Mouse (Mus musculus) MEL (cell line): ENCODE data around the gene Ccdc155. TPM values are rescaled to one million over a fixed set of nuclear protein-coding genes. Genes with fewer than 3 reads are reported as not detected.

Experiments
- DNase-seq: peaks from one replicate; pipeline ENCODE4 v3.0.0; 2011; ENCODE audit warnings: low read depth, low spot score
- H3K27ac ChIP-seq: 2 replicates; pipeline ENCODE4 v1.5.1; 2012; ENCODE audit warnings: low read depth, mild to moderate bottlenecking, control low read depth, low read length, moderate library complexity; ENCODE audit not compliant: control insufficient read depth
- H3K27me3 ChIP-seq, 2 experiments: fragments of 150-350 bp in 1 of 2; sonication (generic) in 1 of 2; 2 replicates each; pipeline ENCODE4 v1.6.1; 2012; ENCODE audit warnings: low read length in 2 of 2, mild to moderate bottlenecking in 2 of 2, improper control_type of control experiment in 1 of 2, moderate library complexity in 1 of 2; ENCODE audit not compliant: insufficient read depth in 2 of 2, control insufficient read depth in 1 of 2
- H3K36me3 ChIP-seq, 2 experiments: 2 replicates each; pipeline ENCODE4 v1.6.1; 2012 to 2014; ENCODE audit warnings: low read length in 2 of 2, improper control_type of control experiment in 1 of 2, inconsistent platforms in 1 of 2, mild to moderate bottlenecking in 1 of 2; ENCODE audit not compliant: insufficient read depth in 2 of 2, control insufficient read depth in 1 of 2
- H3K4me1 ChIP-seq, 2 experiments: fragments of 150-350 bp in 1 of 2; sonication (generic) in 1 of 2; 2 replicates each; pipeline ENCODE4 v1.6.1; 2012; ENCODE audit warnings: low read length in 2 of 2, improper control_type of control experiment in 1 of 2, mild to moderate bottlenecking in 1 of 2; ENCODE audit not compliant: insufficient read depth in 2 of 2, control insufficient read depth in 1 of 2
- H3K4me3 ChIP-seq, 2 experiments: fragments of 150-350 bp in 1 of 2; sonication (generic) in 1 of 2; 2 replicates each; pipeline ENCODE4 v1.5.1; 2012; ENCODE audit warnings: low read depth in 2 of 2, low read length in 2 of 2, mild to moderate bottlenecking in 2 of 2, moderate library complexity in 2 of 2, control low read depth in 1 of 2, improper control_type of control experiment in 1 of 2; ENCODE audit not compliant: control insufficient read depth in 1 of 2, insufficient read depth in 1 of 2
- H3K79me2 ChIP-seq: 2 replicates; pipeline ENCODE4 v1.6.1; 2012; ENCODE audit warnings: mild to moderate bottlenecking, low read length, moderate library complexity; ENCODE audit not compliant: control insufficient read depth, poor library complexity, insufficient read depth
- H3K9ac ChIP-seq: 2 replicates; pipeline ENCODE4 v1.6.1; 2012; ENCODE audit warnings: low read depth, mild to moderate bottlenecking, control low read depth, low read length, moderate library complexity; ENCODE audit not compliant: control insufficient read depth, poor library complexity, severe bottlenecking
- H3K9me3 ChIP-seq: fragments of 150-350 bp; sonication (generic); replicated peaks from 2 replicates; pipeline ENCODE4 v1.6.1; 2012; ENCODE audit warnings: mild to moderate bottlenecking, low read length, improper control_type of control experiment, moderate library complexity; ENCODE audit not compliant: insufficient read depth
- BHLHE40 ChIP-seq: IDR thresholded peaks from 2 replicates; pipeline ENCODE4 v1.6.1; 2012; ENCODE audit warnings: low read depth, mild to moderate bottlenecking, inconsistent platforms, low read length, improper control_type of control experiment, borderline replicate concordance
- ELF1 ChIP-seq: IDR thresholded peaks from 2 replicates; pipeline ENCODE4 v1.6.1; 2014; ENCODE audit warnings: low read depth, mild to moderate bottlenecking, inconsistent platforms, low read length, improper control_type of control experiment, moderate library complexity
- EP300 ChIP-seq, 2 experiments: IDR thresholded peaks; 2 replicates each; pipeline ENCODE4 v1.6.1; 2011; ENCODE audit warnings: improper control_type of control experiment in 2 of 2, low read length in 2 of 2, low read depth in 1 of 2, mild to moderate bottlenecking in 1 of 2
- GABPA ChIP-seq: IDR thresholded peaks from 2 replicates; pipeline ENCODE4 v1.6.1; 2012; ENCODE audit warnings: low read depth, mild to moderate bottlenecking, inconsistent platforms, low read length, improper control_type of control experiment, moderate library complexity
- MAX ChIP-seq: IDR thresholded peaks from 2 replicates; pipeline ENCODE4 v1.6.1; 2011; ENCODE audit warnings: low read length, improper control_type of control experiment
- MYB ChIP-seq: IDR thresholded peaks from 2 replicates; pipeline ENCODE4 v1.6.1; 2011; ENCODE audit warnings: mild to moderate bottlenecking, low read depth, low read length, improper control_type of control experiment
- NRF1 ChIP-seq: IDR thresholded peaks from 2 replicates; pipeline ENCODE4 v1.6.1; 2014; ENCODE audit warnings: low read depth, mild to moderate bottlenecking, inconsistent platforms, low read length, improper control_type of control experiment, moderate library complexity; ENCODE audit not compliant: poor library complexity, insufficient read depth, severe bottlenecking
- RCOR1 ChIP-seq: IDR thresholded peaks from 2 replicates; pipeline ENCODE4 v1.6.1; 2012; ENCODE audit warnings: low read depth, mild to moderate bottlenecking, inconsistent platforms, low read length, improper control_type of control experiment
- SIN3A ChIP-seq: IDR thresholded peaks from 2 replicates; pipeline ENCODE4 v1.6.1; 2012; ENCODE audit warnings: low read length, improper control_type of control experiment, inconsistent platforms
- TAL1 ChIP-seq: IDR thresholded peaks from 2 replicates; pipeline ENCODE4 v1.6.1; 2012; ENCODE audit warnings: mild to moderate bottlenecking, inconsistent platforms, low read length, moderate library complexity, mixed read lengths
- TBP ChIP-seq: IDR thresholded peaks from 2 replicates; pipeline ENCODE4 v1.8.0; 2011; ENCODE audit warnings: low read depth, low read length, improper control_type of control experiment
- TCF12 ChIP-seq: IDR thresholded peaks from 2 replicates; pipeline ENCODE4 v1.6.1; 2014; ENCODE audit warnings: low read depth, mild to moderate bottlenecking, inconsistent platforms, low read length, improper control_type of control experiment, moderate library complexity
- polyA plus RNA-seq, 2 experiments: library from polyadenylated mRNA; stranded (reverse) in 1 of 2; unstranded in 1 of 2; fragments of >175 nt in 1 of 2; fragments of >200 nt in 1 of 2; gene quantifications; 2 replicates each; pipeline versions ENCODE4 v1.2.1 to v1.2.4; 2012; ENCODE audit warnings: low replicate concordance in 2 of 2, low read depth in 1 of 2; ENCODE audit not compliant: insufficient read length in 2 of 2, insufficient read depth in 1 of 2, missing spikeins in 1 of 2
- total RNA-seq: library from RNA; depleted of rRNA; stranded (reverse); fragments of 300-350 nt; gene quantifications from 2 replicates; pipeline ENCODE4 v1.2.3, GENCODE M21; 2012

The Ccdc155 gene
- total and polyA plus RNA-seq, 3 experiments: 0.27 to 0.38 TPM; not detected in 1

DNA sequence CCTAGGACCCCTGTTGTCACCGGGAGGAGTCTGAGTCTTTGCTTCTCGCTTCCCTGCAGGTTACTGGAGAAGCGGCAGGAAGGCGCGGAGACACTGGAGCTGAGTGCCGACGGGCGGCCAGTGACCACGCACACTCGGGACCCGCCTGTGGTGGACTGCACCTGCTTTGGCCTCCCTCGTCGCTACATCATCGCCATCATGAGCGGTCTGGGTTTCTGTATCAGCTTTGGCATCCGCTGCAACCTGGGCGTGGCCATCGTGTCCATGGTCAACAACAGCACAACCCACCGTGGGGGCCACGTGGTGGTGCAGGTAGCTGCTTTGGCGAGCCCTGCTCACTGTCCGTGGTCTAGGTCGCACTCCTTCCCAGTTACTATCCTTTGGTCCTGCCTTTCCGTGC lies 36.0 kb downstream of the Ccdc155 start:
- no peak overlapping the region for H3K27ac ChIP-seq
- no peak for TF ChIP-seq RCOR1
- no peak for TF ChIP-seq EP300 (IDR thresholded peaks at IDR 0.05; ENCODE audit: low read depth in 1 of 2, low read length in 2 of 2)
- TF ChIP-seq BHLHE40: no peak
- TF ChIP-seq MAX: no peak
- no peak for TF ChIP-seq TBP
- no peak for TF ChIP-seq TAL1
- no peak overlapping the region for H3K4me3 ChIP-seq
- no peaks in the 10 kb centered on the region for H3K4me1 ChIP-seq
- no peak for DNase-seq
- H3K36me3 ChIP-seq: no peaks in the 10 kb centered on the region
- H3K9ac ChIP-seq: no peak overlapping the region
- no peaks in the 10 kb centered on the region for H3K79me2 ChIP-seq
- H3K9me3 ChIP-seq: no peaks in the 10 kb centered on the region
- H3K27me3 ChIP-seq: peaks cover 4 to 9% of the 10 kb centered on the region in 2 experiments

DNA sequence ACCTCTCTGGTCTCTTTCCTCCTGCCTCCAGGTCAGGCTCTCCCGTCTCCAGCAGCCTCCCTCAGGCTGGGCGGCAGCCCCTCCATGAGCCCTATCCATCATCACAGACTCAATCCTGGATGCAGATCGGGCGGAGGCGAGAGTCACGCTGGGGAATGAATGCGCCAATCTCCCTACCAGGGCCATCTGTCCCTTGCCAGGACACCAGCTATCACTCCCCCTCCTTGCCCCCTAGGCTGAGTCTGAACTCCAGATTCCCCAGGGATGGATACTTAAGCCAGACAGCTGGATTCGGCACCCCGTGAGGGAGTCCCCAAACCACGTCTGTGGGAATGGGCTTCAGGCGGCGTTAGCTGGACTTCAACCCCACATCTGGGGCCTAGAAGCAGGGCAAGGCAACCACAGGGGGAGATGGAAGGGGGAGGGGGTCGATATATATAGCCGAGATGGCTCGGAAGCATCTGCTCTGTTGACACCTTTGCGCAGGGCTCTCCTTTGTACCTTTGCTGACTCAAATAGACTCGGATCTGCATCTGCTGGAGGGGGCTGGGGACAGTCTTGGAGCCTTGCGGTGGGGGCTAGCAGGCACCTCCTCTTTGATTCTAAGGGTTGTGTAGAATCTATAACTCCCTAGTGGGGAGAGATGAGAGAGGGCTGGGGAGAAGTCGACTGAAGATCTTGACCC lies 36.8 kb downstream of the Ccdc155 start:
- TF ChIP-seq MYB (no peak), GABPA (no peak), MAX (no peak), TCF12 (no peak), NRF1 (no peak), ELF1 (no peak)
- TF ChIP-seq, all 39 proteins: peak for 0
- Histone ChIP-seq H3K9me3 (no peaks in the 10 kb centered on the region), H3K4me3 (no peak overlapping the region)

GRCm38 (mm10) chr7:45166950-45167401 lies 37.7 kb downstream of the Ccdc155 start:
- H3K4me3 ChIP-seq: no peak overlapping the region
- peaks cover 4 to 9% of the 10 kb centered on the region in 2 experiments for H3K27me3 ChIP-seq
- no peak overlapping the region for H3K27ac ChIP-seq
- H3K9ac ChIP-seq: no peak overlapping the region
- no peaks in the 10 kb centered on the region for H3K79me2 ChIP-seq
- no peaks in the 10 kb centered on the region for H3K36me3 ChIP-seq
- no peak for DNase-seq
- no peak for TF ChIP-seq SIN3A
- no peaks in the 10 kb centered on the region for H3K9me3 ChIP-seq
- no peaks in the 10 kb centered on the region; a peak in 2 of 4 replicates for H3K4me1 ChIP-seq

More for the DNA sequence above, 36.8 kb downstream of the Ccdc155 start:
- Histone ChIP-seq H3K9ac (no peak overlapping the region), H3K79me2 (no peaks in the 10 kb centered on the region), H3K27ac (no peak overlapping the region), H3K36me3 (no peaks in the 10 kb centered on the region), H3K27me3 (peaks cover 4 to 9% of the 10 kb centered on the region in 2 experiments), H3K4me1 (no peaks in the 10 kb centered on the region)
- DNase-seq: no peak
